Mouse (Mus musculus) right cerebral cortex, postnatal 4 days (tissue): ENCODE data around the gene Tuba3b.

Experiments
- DNase-seq: peaks from one replicate; pipeline ENCODE4 v3.0.0-alpha.2; 2022

Tuba3b gene

DNA sequence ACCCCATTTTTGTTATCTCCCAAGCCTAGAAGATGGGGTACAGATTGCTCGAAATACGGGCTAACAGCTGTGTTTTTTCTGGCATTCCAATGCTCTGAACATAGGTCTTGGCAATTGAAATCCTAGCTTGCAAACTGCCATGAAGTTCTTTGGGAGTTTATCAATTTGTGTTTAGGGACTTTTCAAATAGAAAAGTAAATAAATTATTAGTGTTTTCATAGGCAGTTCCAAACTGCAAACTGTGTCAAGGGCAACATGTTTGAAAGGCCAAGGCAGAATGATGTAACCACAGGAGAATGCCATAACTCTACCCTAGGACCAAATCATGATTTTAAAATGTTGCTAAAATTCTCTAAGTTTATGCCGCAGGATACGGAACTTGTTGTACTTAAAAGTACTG, 7.8 kb upstream of the Tuba3b start:
- no peak for DNase-seq

- DNase-seq, result no peak
These were observed 6.9 kb upstream of the Tuba3b start for GRCm38 (mm10) chr6:145608693-145609092.

DNA sequence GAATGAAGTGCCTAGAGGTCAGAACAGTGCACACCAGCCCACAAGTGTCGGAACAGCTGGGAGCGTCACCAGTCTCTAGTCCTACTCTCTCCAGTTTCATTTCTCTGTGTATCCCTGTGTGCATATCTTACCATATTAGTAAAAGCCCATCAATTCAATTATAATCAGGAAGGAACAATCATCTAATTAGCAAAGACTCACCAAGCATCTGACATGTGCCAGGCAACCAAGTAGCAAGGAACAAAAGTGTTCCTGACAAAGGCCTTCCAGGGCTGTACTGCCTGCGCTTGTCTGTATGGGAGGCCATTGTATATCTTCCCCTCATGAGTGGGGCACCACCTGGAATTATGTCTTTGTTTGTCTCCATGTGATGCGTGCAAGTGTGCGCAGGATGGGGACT, 4.7 kb upstream of the Tuba3b start:
- DNase-seq, result no peak

GRCm38 (mm10) chr6:145612611-145613010, 2.9 kb upstream of the Tuba3b start:
- no peak for DNase-seq

GRCm38 (mm10) chr6:145614219-145614618, 1.3 kb upstream of the Tuba3b start, which contains the start of gene Lmntd1:
Lmntd1 (minus strand) TSS chr6:145614319.
- DNase-seq, result no peak

- DNase-seq, result no peak
These were observed 1.1 kb downstream of the Tuba3b start for GRCm38 (mm10) chr6:145616402-145617229.

- no peak for DNase-seq
These were observed 7.6 kb downstream of the Tuba3b start for GRCm38 (mm10) chr6:145623141-145623540.

DNA sequence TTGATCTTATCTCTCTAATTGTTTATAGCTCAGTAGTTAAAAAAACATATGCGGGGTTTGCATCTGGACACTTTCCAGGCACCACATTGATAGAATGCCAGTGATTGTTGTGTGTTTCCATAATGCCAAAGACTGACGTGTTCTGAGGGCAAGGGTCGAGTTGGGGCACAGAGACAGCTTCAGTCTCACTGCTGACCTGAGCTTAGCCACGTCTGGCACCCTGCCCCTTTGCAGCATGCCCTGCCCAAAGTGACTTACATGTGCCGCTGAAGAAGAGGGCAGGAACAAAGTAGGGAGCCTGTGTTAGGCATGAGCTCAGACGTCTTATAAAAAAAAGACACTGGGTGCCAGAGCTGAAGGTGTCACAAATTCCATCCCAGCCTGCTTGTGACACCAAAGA, 14.7 kb downstream of the Tuba3b start:
- DNase-seq, result no peak

DNA sequence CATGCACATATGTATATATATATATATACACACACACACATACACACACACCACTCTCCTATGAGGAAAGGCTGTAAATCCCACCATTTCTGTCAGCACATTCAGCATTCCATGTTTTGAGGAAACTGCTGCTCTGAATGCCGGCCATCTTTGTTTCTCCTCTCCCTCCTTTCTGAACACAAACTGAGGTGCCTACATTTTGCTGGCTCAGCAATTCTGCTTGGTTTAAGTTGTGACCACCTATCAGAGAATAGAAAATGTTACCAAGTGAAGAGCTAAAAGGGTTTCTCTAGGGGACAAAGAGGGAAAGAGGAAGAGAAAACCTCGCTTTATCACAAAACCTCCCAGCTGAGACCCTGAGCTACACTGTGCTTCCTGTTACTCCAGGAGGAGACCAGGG, 18.9 kb downstream of the Tuba3b start:
- DNase-seq, result no peak

DNA sequence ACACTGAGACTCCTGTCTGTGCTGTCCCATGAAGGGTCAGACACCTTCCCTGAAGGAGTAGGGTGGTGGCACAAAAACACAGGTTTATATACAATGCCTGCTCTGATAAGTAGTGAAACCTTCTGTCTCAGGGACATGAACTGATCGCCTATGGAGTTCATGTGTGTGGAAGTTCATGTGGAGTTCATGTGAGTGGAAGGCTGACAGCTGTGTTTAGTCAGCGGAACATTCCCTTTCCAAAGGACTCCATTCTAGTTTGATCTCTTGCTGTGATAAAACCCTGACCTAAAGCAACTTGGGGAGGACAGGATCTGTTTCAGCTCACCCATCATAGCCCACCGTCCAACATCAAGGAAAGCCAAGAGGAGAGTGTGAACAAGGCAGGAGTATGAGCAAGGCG, 21.1 kb downstream of the Tuba3b start:
- DNase-seq, result no peak

DNA sequence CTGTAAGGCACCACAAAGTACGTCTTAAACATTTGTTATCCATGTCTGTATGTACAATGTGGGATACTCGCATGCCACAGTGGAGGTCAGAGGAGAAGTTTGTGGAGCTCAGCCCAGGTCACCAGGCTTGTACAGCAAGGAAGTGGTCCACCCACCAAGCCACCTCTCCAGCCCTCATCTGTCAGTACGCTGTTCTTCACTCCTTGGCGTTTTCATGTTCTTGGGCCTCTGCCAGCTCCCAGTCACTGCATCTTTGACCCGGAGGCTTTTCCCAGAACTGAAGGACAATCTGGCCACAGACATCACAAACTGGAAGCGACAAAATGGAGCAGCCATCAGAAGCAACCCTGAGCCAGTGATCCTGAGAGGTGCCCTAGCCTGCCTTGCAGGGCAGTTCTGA, 22.7 kb downstream of the Tuba3b start:
- no peak for DNase-seq

DNA sequence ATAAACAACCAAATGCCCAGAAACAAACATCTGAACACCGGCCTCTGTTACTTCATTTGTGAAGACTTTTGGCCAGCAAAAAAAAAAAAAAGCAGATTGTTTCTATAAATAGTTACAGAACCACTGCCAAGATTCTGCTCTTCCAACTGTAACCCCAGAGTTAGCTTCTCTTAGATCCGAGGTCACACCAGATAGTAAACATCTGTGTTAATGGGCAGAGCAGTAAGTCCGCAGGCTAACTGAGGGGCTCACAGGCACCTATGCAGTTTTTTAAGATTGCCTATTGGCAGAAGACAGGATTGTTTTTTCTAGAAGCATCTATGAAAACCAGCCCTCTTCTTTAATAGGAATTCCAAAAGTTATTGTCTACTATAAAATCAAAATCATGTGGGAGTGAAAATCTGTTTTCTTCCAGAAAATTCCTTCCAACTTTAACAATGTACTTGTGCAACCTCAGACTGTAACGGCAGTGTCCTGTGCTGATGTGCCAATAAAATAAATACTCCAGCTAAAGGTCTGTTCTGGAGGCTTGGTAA, 25.5 kb downstream of the Tuba3b start:
- no peak for DNase-seq

DNA sequence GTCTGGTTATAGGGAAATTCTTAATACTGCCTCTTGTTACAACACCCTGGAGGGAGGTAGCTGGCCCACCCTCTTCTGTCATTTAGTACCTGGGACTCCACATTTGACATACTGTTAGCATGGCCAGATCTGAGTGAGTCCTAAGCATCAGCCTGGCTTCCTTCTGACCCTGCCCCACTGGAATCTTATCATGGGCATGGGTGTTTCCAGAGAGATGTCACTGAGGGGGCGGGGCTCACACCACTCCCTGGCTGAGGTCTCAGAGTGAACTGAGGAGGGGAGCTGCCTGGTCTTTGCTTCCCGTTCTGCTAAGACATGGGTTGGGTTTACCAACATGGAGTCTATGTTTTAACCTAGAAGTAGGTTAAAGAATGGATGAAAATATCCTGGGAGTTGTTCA, 36.4 kb downstream of the Tuba3b start:
- DNase-seq, result no peak

DNA sequence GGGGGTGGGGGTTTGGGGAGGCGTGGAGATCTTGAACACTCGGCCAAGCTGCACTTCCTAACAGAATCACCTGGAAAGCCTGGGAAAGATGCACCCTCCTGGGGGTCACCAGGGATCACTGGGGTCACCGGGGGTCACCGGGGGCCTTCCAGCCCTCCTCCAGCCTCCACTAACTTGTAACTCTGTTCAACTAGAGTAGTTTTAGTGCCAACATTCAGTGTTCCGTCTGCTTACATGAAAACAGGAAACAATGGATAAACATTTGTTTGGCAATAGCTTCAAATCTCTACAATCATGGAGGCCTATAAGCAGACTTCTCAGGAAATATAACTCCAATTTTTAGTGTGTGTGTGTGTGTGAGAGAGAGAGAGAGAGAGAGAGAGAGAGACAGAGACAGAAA, 37.4 kb downstream of the Tuba3b start:
- DNase-seq, result no peak

DNA sequence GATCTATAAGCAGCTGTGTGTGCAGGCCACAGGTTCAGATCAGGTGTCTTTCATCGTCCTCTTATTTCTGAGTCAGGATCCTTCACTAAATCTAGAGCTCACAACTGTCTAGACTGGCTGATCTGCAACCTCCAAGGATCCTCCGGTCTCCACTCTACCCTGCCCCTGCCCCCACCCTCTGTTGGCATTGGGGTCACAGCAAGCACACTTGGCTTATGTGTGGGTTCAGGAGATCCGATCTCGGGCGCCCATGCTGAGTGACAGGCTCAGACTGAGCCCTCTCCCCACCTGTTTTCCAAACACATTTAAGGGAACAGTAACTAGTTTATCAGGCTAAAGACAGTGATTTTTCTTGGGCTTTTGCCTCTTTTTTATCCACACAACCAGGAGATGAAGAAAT, 38.1 kb downstream of the Tuba3b start:
- no peak for DNase-seq

DNA sequence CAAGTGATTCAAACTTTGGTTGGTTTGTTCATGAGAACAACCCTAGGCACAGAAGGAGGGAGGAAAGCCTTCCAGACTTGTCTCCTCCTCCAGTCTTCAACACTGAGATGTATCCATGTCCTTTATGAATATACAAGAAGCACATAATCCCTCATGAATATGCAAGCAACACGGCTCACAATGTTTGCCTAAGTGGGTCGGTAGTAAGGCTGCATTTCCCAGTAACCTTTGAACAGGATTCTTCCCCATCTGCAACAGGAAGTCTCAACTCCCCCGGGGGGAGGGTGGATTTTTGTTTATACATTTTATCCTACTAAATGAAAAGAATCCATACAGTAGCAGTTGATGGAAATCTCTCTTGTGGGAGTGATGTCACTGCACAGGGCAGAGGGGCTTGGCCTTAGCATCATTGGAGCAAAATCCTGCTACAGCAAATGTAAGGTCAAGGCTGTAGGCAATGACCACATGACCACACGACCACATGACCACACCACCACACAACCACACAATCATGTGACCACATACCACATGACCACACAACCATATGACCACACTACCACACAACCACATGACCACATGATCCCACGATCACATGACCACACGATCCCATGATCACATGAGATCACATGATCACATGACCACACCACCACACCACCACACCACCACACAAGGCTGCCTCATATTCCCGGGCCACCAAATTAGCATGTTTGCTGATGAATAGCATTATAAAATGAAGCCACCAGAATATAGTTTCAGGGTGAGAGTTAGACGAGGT, 38.7 kb downstream of the Tuba3b start:
- no peak for DNase-seq

DNA sequence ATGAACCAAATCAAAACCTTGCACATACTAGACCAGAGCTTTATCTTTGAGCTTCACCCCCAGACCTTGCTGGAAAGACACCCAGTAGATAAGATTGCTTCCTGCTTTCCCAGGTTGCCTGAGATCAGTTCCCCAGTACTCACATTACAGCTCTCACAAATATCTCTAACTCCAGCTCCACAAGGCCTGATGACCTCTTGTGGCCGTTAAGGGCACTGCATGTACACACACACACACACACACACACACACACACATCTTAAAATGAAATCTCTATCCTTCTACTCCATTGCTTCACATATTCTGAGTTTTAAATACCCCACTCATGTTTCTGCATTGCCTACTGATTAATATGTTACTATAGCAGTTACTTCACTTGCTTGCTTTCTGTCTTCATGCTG, 40.1 kb downstream of the Tuba3b start:
- no peak for DNase-seq

DNA sequence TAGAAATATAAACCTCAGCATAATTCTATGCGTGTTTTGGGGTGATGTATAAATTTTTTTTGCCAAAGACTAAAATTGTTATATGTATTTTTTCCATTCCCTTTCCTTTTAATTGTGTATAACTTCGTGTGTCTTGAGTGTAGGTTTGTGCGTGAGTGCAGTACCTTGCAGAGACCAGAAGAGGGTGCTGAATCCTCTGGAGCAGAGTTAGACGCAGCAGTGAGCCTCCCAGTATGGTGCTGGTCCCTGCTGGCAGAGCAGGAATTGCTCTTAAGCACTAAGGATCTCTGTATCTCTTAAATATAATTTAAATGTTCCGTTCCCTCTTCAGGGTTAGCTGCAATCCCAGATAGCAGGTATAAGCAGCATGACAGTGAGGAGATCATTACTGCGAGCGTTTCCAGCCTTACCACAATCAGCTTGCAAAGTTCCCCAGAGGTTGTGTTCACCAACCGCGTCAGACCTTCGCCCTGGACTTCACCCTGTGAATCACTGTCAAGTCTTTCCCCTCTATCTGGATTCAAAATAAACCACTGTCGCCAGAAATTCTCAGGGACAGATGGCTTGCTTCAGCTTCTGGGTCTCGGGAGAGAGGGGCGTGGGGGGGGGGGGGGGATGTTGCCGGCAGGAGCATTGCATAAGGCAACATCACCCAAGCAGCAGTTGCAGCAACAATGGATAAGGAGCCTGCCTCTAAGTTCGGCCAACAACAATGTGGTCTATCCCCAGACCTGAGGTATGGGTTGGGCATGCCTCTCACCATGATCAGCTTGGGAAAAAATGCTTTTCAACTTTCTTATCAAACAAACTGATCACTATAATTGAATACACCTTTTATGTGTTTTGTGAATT, 41.4 kb downstream of the Tuba3b start:
- no peak for DNase-seq

DNA sequence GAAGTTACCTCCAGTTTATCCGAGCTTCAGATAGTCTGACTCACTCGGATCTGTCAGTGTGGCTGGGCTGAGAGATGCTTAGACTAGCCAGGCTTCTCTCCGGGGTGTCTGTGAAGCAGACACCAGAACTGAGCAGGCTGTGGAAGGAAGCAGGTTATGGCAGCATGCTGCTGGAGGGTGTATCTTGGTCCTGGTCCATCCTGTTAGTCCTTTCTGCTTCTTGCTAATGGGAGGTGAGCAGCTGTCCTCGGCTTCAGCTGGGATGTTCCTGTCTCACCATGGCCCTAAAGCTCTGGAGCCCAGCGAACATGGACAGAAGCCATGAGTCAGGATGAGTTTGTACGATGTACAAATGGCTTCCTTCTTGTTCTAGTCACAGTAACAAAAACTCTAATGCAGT, 43.6 kb downstream of the Tuba3b start:
- DNase-seq, result no peak

DNA sequence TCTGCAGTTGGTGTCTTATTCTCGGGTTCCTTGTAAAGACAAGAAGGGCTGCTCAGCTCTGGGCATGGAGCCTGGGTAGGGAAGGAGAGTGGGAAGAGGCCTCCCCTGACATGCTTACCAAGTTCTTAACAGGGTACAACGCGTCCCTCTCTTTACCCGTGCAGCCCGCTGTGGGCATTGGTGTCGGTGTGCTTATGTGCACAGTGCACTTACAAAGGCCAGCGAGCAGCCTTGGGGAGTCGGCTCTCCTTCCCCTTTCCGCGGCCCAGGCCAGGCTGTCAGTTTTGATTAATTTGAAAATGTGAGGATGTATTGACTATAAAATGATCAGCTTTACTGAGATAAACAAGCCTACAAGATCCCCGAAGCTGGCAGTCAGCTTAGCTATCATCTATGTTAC, 45.4 kb downstream of the Tuba3b start:
- no peak for DNase-seq

- DNase-seq, result no peak
These were observed 48.7 kb downstream of the Tuba3b start for GRCm38 (mm10) chr6:145664208-145664607.

DNA sequence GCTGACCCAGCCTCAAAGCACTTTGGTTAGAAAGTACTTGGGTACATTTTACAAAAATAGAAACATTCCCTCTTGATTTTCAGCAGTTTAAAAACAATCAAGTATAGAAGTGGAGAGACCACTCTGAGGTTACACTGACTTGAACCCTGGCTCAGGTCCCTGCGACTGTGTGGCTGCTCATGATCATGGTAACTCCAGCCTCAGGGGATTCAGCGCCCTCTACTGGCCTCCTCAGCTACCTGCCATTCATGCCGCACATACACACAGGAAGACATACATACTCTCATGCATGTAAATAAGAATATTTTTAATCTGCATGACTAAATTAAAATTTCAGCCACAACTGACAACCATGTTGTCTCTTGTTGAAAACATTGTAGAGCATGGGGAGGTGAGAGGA, 50.2 kb downstream of the Tuba3b start:
- no peak for DNase-seq

DNA sequence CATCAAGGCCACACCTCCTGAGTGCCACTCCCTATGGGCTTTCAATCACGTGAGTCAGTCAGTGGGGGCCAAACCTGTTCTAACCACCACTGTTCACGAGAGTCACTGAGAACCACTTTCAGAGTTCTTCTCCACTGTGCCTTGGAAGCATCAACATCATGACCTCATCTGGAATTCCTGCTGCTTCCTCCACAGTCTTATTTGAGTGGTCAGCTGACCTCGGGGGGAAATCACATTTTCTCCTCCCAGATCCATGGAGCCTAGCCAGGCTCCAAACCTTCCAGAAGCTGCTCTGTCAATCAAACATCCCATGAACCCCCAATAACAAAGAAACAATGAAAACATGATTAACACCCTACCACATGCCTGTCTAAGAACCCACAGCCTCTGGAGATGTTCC, 52.1 kb downstream of the Tuba3b start:
- DNase-seq, result no peak
